Mouse (Mus musculus): ENCODE measurements around the gene Gpatch3.

- TF ChIP-seq POLR2A (IDR thresholded peaks at IDR 0.05; ENCODE audit: control insufficient read depth, extremely low read depth, insufficient read depth, low read length, poor library complexity), result no peak
- TF ChIP-seq CTCF (IDR thresholded peaks at IDR 0.05; ENCODE audit: borderline replicate concordance, control insufficient read depth, extremely low read depth, insufficient read depth, low read length, poor library complexity), result no peak
Measured at GRCm38 (mm10) chr4:133604175-133604574, 29.6 kb downstream of the Gpatch3 start.
